13 mouse cellular contexts compared by ENCODE assay signal in genomic region chr9:7903825-7904224, GRCm38 (mm10).
"Had no signal": no experiment of that assay in that cellular context is flagged by ENCODE, and none has a peak within 500 bp of the region (broad histone marks: within the 10 kb centered on the region; RNA-seq: fewer than 3 reads in every experiment).

No protein-coding gene starts in this region.

- H3K36me3 ChIP-seq: limb, embryonic 15.5 days; liver, embryonic 13.5 days; neural tube, embryonic 15.5 days had no signal

- H3K27me3 ChIP-seq: limb, embryonic 15.5 days; liver, embryonic 13.5 days; neural tube, embryonic 15.5 days had no signal

- ATAC-seq: intestine, postnatal 0 days; liver, postnatal 0 days had no signal

- H3K27ac ChIP-seq: limb, embryonic 15.5 days; liver, embryonic 13.5 days; neural tube, embryonic 15.5 days had no signal

- H3K4me2 ChIP-seq: limb, embryonic 15.5 days; liver, embryonic 13.5 days; neural tube, embryonic 15.5 days had no signal

- H3K9me3 ChIP-seq: limb, embryonic 15.5 days; liver, embryonic 13.5 days; neural tube, embryonic 15.5 days had no signal

- H3K9ac ChIP-seq: limb, embryonic 15.5 days; liver, embryonic 13.5 days; liver, postnatal 0 days; neural tube, embryonic 15.5 days had no signal

- H3K4me3 ChIP-seq: limb, embryonic 15.5 days; liver, embryonic 13.5 days; myocyte; neural tube, embryonic 15.5 days had no signal

- H3K4me1 ChIP-seq: neural tube, embryonic 15.5 days had no signal

- DNase-seq: kidney, adult 8-10 months; kidney, postnatal 25 days; liver, embryonic 13.5 days; liver, postnatal 0 days; lung, postnatal 36 days; midbrain, embryonic 14.5 days; right cerebral cortex, adult 18-20 months; right cerebral cortex, postnatal 25 days; thymus, postnatal 36 days had no signal
